Mouse (Mus musculus) midbrain, embryonic 12.5 days (tissue): ENCODE data around the gene Ano6. TPM values are rescaled to one million over a fixed set of nuclear protein-coding genes. Genes with fewer than 3 reads are reported as not detected.
"Not testable (repeated sequence)": the region's sequence is repeated elsewhere in the genome, so short reads cannot be mapped to it uniquely, and the experiment has no call there.

ENCODE experiments used
- ATAC-seq: fragments of 200-750 bp; cut with Nextera tagmentation; 2 replicates; pipeline ENCODE4 v1.8.0; 2017; ENCODE audit warnings: low read depth, moderate TSS enrichment, moderate library complexity; ENCODE audit not compliant: low FRiP score
- H3K27ac ChIP-seq: fragments of 300-500 bp; sonication (generic); replicated peaks from 2 replicates; pipeline ENCODE4 v1.5.1; 2016; ENCODE audit warnings: mild to moderate bottlenecking
- H3K27me3 ChIP-seq: fragments of 300-500 bp; sonication (generic); 2 replicates; pipeline ENCODE4 v1.6.1; 2016; ENCODE audit warnings: mild to moderate bottlenecking
- H3K36me3 ChIP-seq: fragments of 300-500 bp; sonication (generic); 2 replicates; pipeline ENCODE4 v1.6.1; 2016
- H3K4me1 ChIP-seq: fragments of 300-500 bp; sonication (generic); 2 replicates; pipeline ENCODE4 v1.6.1; 2016
- H3K4me2 ChIP-seq: fragments of 300-500 bp; sonication (generic); replicated peaks from 2 replicates; pipeline ENCODE4 v1.6.1; 2016; ENCODE audit warnings: mild to moderate bottlenecking, moderate library complexity
- H3K4me3 ChIP-seq: fragments of 300-500 bp; sonication (generic); 2 replicates; pipeline ENCODE4 v1.5.1; 2016; ENCODE audit warnings: mild to moderate bottlenecking
- H3K9ac ChIP-seq: fragments of 300-500 bp; sonication (generic); replicated peaks from 2 replicates; pipeline ENCODE4 v1.6.1; 2016; ENCODE audit warnings: mild to moderate bottlenecking, moderate library complexity
- H3K9me3 ChIP-seq: fragments of 300-500 bp; sonication (generic); 2 replicates; pipeline ENCODE4 v1.6.1; 2016; ENCODE audit warnings: mild to moderate bottlenecking
- WGBS: fragments of 180-500 bp; shearing (Covaris S2); methylation state at CpG from one replicate; pipeline ENCODE4 v1.1.7; 2016; 5-methylcytosine and 5-hydroxymethylcytosine counted together
- polyA plus RNA-seq: library from polyadenylated mRNA; unstranded; fragments of >200 nt; fragmentation: Nextera tagmentation; extraction: Ambion mirVana; gene quantifications from 2 replicates; pipeline ENCODE4 v1.2.1, GENCODE M21; 2016

Gene Ano6
- polyA plus RNA-seq, 1 experiment from 2014 or later = 35.8 TPM

DNA sequence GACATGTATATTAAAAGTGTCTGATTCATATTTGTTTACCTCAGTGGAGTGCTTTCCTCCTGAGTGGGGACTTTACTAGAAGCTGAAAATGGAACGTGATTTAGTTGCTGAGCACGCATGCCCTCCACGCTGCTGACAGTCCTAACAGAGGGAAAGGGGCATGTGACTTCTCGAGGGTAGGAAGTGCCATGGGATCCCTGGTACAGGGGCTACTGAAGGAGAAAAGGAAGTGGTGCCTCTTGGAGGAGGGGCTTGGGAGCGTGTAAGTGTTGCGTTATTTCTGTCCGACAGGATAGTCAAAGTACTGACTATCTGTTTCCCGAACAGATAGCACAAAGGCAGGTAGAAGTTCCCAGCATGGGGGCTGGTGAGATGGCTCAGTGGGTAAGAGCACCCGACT lies 31.5 kb downstream of the Ano6 start:
- Histone ChIP-seq H3K9me3 (no peaks in the 10 kb centered on the region), H3K4me1 (0 out of 2 replicates have a peak, but pooled peaks cover under 1% of the 10 kb centered on the region), H3K36me3 (0 out of 2 replicates have a peak, but pooled peaks cover 5% of the 10 kb centered on the region), H3K9ac (no peak overlapping the region), H3K27me3 (peaks cover 3% of the 10 kb centered on the region; the same call in 1 of the 2 replicates), H3K27ac (no peak overlapping the region), H3K4me3 (no peak overlapping the region), H3K4me2 (no peak overlapping the region)
- ATAC-seq = no peak
- WGBS = 89% methylated on average over 9 of the region's 9 CpGs

DNA sequence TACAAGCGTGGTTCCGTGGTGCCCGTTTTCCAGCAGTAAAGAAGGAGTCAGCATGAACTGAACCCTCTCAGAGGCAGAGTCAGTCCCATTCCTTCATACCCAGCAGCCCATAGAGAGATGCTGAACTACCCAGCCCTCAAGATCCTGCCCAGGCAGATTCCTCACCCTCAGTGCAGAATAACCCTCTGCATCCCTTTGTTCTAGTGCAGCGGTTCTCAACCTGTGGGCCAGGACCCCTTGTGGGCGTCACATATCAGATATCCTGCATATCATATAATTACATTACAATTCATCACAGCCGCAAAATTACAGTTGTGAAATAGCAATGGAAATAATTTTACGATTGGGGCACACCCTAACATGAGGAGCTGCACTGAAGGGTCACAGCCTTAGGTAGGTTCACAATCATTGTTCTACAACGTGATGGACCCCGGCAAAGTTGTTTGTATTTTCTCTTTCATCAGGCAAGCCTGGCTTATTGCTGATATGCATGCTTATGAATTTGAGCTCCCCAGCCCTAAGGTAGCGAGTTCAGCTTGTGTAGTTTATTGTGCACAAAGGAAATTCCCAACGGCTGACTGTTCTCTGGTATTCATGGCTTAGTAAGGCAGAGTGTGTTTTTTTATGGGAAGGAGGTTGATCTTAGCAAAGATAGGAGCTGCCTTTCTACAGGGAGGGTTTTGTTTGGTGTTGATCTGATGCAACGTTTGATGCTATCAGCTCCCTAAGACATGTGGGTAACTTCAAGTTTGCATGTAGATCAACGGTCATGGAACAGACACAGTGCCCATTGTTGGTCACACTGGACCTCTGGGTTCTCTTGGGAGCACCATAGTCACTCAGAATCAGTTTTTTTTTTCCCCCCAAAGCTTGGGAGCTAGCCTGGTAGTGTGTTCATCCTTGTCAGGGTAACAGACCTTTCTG lies 33.0 kb downstream of the Ano6 start:
- Histone ChIP-seq H3K4me1 (peaks cover 14% of the 10 kb centered on the region), H3K9me3 (no peaks in the 10 kb centered on the region), H3K36me3 (0 out of 2 replicates have a peak, but pooled peaks cover 5% of the 10 kb centered on the region), H3K27me3 (peaks cover 3% of the 10 kb centered on the region; the same call in 1 of the 2 replicates), H3K4me3 (no peak overlapping the region), H3K4me2 (no peak overlapping the region), H3K9ac (no peak overlapping the region), H3K27ac (no peak overlapping the region)
- 92% methylated on average over 13 of the region's 13 CpGs for WGBS
- ATAC-seq = no peak

DNA sequence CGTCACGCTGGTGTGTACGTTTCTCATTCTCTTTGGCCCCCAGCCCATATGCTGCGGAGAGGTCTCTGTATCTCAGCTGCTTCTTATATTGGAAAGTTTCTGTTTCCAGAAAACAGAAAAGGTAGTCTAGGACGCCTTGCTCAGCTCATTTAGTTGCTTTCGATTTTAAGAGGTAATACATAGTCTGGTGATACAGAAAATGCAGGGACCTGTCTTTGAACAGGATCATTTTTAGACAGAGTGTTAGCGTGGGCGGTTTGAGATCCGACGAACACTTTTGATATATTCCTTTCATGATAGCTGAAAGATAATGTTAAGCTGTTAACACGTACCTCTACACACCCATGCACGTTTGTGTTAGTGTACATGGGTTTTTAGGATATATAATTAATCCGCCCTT lies 35.9 kb downstream of the Ano6 start:
- Histone ChIP-seq H3K4me1 (peaks cover 31% of the 10 kb centered on the region), H3K27me3 (peaks cover 9% of the 10 kb centered on the region; the same call in 1 of the 2 replicates), H3K9me3 (no peaks in the 10 kb centered on the region), H3K9ac (no peak overlapping the region), H3K36me3 (no peaks in the 10 kb centered on the region), H3K4me2 (no peak overlapping the region), H3K4me3 (no peak overlapping the region), H3K27ac (no peak overlapping the region)
- WGBS = 91% methylated on average over 13 of the region's 13 CpGs
- no peak for ATAC-seq

DNA sequence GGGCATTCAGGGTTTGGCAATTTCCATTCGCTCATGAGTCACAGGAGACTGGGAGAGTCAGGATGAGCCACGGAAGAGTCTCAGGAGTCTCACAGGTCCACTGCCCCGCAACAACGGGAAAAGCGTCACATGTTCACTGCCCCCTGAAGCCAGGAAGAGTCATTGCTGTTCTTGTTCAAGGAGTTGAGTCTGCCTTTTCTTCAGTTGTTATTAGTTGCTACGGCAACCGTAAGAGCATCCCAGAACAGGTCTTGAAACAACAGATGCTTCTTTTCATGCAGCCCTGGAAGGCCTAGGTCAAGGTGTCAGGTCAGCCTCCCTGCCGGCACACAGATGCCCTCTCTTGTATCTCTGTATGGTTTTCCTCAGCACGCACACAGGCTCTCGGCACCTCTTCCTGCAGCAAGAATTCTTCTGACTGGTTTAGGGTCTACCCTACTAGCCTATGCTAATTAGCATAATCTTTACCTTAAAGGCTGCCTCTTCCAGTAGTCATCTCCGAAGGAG lies 36.9 kb downstream of the Ano6 start:
- Histone ChIP-seq H3K4me3 (no peak overlapping the region), H3K4me1 (peaks cover 31% of the 10 kb centered on the region), H3K27me3 (peaks cover 9% of the 10 kb centered on the region; the same call in 1 of the 2 replicates), H3K9ac (no peak overlapping the region), H3K27ac (no peak overlapping the region), H3K36me3 (no peaks in the 10 kb centered on the region), H3K9me3 (no peaks in the 10 kb centered on the region), H3K4me2 (peak overlapping the region; percentile 3; the same call in 1 of the 2 replicates)
- ATAC-seq = peak; percentile 27; the same call in 1 of the 2 replicates
- 14% methylated on average over 11 of the region's 11 CpGs for WGBS

DNA sequence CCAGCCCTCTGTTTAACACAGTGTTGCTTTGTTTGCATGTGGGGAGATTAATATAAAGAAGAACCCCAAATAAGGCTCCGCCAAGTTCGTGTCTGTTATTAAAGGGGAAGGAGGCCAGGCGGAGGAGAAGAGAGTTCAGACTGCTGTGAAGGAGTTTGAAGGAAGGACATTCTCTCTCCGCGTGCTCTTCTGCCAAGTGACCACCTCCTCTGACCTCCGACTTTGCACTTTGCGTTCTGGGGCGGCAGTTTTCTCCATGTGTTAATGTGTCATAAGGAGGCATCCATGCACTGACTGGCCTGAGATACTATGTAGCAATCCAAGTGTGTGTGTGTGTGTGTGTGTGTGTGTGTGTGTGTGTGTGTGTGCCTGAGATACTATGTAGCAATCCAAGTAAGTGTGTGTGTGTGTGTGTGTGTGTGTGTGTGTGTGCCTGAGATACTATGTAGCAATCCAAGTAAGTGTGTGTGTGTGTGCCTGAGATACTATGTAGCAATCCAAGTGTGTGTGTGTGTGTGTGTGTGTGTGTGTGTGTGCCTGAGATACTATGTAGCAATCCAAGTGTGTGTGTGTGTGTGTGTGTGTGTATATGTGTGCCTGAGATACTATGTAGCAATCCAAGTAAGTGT lies 37.5 kb downstream of the Ano6 start:
- Histone ChIP-seq H3K4me1 (peaks cover 31% of the 10 kb centered on the region), H3K4me2 (peak overlapping the region; percentile 3; the same call in 1 of the 2 replicates)
- not testable (repeated sequence) for H3K27ac ChIP-seq, H3K36me3 ChIP-seq, ATAC-seq, H3K9ac ChIP-seq, H3K27me3 ChIP-seq, H3K9me3 ChIP-seq, H3K4me3 ChIP-seq
- 32% methylated on average over 8 of the region's 8 CpGs for WGBS

DNA sequence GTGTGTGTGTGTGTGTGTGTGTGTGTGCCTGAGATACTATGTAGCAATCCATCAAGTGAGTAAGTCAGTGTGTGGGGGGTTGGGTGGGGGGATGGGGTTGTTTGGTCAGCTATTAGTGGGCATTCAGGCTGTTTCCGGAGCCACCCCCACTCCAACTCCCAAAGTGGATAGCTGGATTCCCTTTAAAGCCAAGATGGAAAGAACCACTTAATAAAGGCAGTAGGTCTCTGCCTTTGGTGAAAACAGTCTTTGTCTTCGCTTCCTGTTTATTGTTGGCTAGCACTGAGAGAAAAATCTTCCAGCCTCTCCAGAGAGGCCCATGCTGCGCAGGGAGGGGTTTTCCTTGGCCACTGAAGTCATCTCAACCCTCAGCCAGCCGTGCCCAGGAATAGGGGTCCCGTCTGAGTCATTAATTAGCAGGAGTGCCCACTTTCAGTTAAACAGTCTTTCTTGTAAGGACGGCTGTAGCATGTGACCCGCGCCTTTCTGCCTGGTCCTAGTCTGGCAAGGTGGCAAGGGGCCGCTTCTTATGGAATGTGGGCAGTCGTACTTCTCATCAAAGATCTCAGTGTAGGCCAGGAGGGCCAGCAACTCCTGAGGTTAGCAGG lies 38.1 kb downstream of the Ano6 start:
- ATAC-seq = no peak
- H3K27ac ChIP-seq = no peak overlapping the region

DNA sequence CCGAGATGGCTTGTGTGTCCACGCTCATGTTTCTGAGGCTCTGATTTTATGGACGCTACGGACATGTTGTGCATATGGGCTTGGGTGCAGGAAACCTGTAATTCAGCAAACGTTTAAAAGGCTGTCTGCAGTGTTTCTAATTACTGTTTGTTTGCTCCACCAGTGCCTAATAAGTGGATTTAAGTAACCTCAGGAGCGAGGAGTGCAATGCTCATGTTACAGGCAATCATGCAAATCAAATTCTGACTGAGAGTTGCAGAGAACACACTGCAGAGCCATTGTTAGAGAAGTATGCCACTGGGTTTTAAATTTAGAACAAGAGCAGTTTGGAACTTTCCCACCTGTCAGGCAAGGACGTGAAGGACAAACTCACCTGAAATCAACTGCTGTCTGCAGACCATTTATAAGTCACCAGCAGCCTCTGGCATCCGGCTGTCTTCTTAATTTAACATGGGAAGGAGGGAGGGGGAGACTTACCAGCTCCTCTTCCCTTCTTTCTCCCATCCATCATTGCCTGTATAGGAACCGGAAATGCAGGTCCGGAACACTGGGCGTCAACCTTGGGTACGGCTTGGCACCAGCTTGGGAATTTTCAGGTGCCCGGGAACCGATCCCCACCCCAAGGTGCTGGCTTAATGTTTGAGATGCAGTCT lies 39.0 kb downstream of the Ano6 start:
- peaks cover 9% of the 10 kb centered on the region; the same call in 1 of the 2 replicates for H3K27me3 ChIP-seq
- H3K9me3 ChIP-seq = no peaks in the 10 kb centered on the region
- no peak overlapping the region for H3K4me3 ChIP-seq
- no peak overlapping the region for H3K4me2 ChIP-seq
- peaks cover 31% of the 10 kb centered on the region for H3K4me1 ChIP-seq
- no peak overlapping the region for H3K27ac ChIP-seq
- no peaks in the 10 kb centered on the region for H3K36me3 ChIP-seq
- WGBS = 63% methylated on average over 14 of the region's 14 CpGs
- no peak overlapping the region for H3K9ac ChIP-seq
- no peak for ATAC-seq

More for the DNA sequence above, 38.1 kb downstream of the Ano6 start:
- Histone ChIP-seq H3K4me3 (no peak overlapping the region), H3K9me3 (no peaks in the 10 kb centered on the region), H3K9ac (no peak overlapping the region), H3K4me2 (no peak overlapping the region), H3K4me1 (peaks cover 31% of the 10 kb centered on the region), H3K27me3 (peaks cover 9% of the 10 kb centered on the region; the same call in 1 of the 2 replicates), H3K36me3 (no peaks in the 10 kb centered on the region)
- WGBS = 57% methylated on average over 10 of the region's 10 CpGs

DNA sequence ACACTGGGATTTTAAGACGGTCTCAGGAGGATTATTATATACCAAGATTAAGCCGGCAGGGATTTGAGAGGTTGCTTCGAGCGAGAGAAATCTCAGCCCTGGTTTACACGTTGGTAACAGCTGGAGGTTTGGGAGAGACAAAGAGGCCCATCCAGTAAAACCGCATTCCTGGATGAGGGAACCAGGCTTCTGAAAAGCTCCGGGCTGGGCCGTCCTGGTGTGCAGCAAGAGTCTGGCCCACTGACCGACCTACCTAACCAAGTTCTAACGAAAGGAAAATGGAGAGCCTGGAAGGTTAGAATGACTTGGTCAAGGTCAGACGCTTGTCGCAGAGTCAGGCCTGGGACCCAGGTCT lies 39.5 kb downstream of the Ano6 start:
- H3K27ac ChIP-seq = no peak overlapping the region
- no peak overlapping the region for H3K9ac ChIP-seq
- ATAC-seq = no peak
- H3K9me3 ChIP-seq = no peaks in the 10 kb centered on the region
- WGBS = 48% methylated on average over 12 of the region's 12 CpGs
- H3K4me3 ChIP-seq = no peak overlapping the region
- H3K36me3 ChIP-seq = no peaks in the 10 kb centered on the region
- no peak overlapping the region for H3K4me2 ChIP-seq
- H3K4me1 ChIP-seq = peaks cover 31% of the 10 kb centered on the region
- peaks cover 9% of the 10 kb centered on the region; the same call in 1 of the 2 replicates for H3K27me3 ChIP-seq

DNA sequence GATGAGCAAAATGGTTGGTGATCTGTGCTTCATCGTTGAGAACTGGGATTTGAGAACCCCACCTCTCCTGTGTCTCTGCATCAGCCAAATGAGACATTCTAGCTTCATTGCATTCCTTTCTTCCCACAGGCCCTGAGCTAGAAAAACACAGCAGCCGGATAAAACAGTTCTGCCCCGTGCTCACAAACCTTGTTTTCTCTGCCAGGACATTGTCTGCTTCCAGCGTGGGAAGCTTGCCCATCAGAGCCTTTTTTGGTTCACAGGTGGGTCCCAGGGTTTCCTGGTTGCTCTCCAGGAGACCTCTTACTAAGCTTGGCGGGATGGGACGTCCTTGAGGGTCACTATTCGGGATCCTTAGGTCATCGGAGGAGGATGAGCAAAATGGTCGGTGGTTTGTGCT lies 42.6 kb downstream of the Ano6 start:
- H3K36me3 ChIP-seq = no peaks in the 10 kb centered on the region
- H3K27ac ChIP-seq = no peak overlapping the region
- WGBS = 86% methylated on average over 9 of the region's 9 CpGs
- H3K4me3 ChIP-seq = no peak overlapping the region
- no peak overlapping the region for H3K9ac ChIP-seq
- H3K9me3 ChIP-seq = no peaks in the 10 kb centered on the region
- peaks cover 24% of the 10 kb centered on the region for H3K4me1 ChIP-seq
- ATAC-seq = no peak
- 0 out of 2 replicates have a peak, but pooled peaks cover 6% of the 10 kb centered on the region for H3K27me3 ChIP-seq
- no peak overlapping the region for H3K4me2 ChIP-seq

DNA sequence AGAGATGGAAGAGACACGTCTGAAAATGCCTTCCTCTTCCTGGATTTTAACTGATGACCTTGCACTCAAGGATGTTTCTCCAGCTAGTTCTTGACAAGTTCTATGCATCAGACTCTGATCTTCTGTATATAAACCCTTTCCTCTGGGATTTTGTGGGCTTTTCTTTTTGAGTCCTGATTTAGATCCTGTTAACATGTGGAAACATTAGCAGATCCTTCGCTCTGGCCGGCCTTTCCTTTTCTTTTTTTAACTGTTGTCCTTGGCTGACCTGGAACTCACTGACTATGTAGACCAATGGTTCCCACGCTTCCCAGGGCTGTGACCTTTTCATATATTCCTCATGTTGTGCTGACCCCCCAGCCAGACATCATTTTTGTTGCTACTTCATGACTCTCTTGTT lies 45.4 kb downstream of the Ano6 start:
- Histone ChIP-seq H3K9me3 (no peaks in the 10 kb centered on the region), H3K9ac (no peak overlapping the region), H3K4me3 (no peak overlapping the region), H3K4me1 (0 out of 2 replicates have a peak, but pooled peaks cover 8% of the 10 kb centered on the region), H3K36me3 (no peaks in the 10 kb centered on the region), H3K27me3 (no peaks in the 10 kb centered on the region), H3K4me2 (no peak overlapping the region), H3K27ac (no peak overlapping the region)
- 83% methylated on average over 4 of the region's 4 CpGs for WGBS
- no peak for ATAC-seq

DNA sequence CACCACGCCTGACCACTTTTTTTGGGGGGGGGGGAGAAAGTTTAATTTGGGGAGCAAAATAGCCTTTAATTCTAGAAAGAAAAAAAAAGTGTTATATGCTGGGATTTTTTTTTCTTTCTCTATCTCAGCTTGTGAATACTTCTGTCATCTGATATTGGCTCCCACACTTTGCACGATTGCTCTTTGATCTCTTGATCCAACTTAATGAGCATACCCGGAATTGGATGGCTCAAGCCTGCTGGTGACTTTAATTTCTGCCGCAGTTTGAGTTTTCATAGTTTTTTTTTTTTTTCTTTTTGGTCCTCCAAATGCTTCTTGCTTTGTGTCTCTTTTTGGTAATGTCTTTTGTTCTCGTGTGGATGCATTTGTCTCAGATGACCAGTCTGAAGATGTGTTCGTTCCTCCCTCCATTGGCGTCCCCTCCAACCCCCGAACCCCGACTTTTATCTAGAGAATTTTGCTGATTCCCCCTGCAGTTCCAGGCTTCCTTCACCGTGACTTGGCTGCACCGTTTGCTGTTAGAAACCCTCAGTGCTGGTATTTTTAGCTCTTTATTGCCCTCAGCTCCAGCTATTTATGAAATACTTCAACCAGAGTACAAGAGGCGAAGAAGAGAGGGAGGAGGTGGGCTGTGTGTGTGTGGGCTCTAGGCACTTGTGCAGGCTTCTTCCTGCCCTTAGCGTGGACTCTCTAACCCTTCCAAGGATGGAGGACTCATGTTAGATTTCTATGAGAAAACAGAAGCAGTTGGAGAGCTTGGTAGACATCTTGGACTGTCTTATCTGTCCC lies 46.2 kb downstream of the Ano6 start:
- H3K4me1 ChIP-seq = 0 out of 2 replicates have a peak, but pooled peaks cover 8% of the 10 kb centered on the region
- no peak overlapping the region for H3K27ac ChIP-seq
- H3K36me3 ChIP-seq = no peaks in the 10 kb centered on the region
- no peak overlapping the region for H3K9ac ChIP-seq
- ATAC-seq = no peak
- H3K27me3 ChIP-seq = no peaks in the 10 kb centered on the region
- no peaks in the 10 kb centered on the region for H3K9me3 ChIP-seq
- H3K4me2 ChIP-seq = no peak overlapping the region
- 62% methylated on average over 13 of the region's 13 CpGs for WGBS
- H3K4me3 ChIP-seq = no peak overlapping the region
